Mouse (Mus musculus) cerebellum, adult 9-10 months (tissue): ENCODE measurements around the gene Olfr70.

Experiments
- DNase-seq: peaks from one replicate; pipeline ENCODE4 v3.0.0; 2022

Gene Olfr70

GRCm38 (mm10) chr4:43709869-43710268 lies 9.3 kb upstream of the Olfr70 start, which contains the start of gene Olfr71:
Olfr71 (minus strand) TSS chr4:43710255.
- no peak for DNase-seq

- DNase-seq, result no peak
These were observed 5.4 kb upstream of the Olfr70 start for GRCm38 (mm10) chr4:43705991-43706390.

- DNase-seq, result no peak
These were observed 3.2 kb upstream of the Olfr70 start for GRCm38 (mm10) chr4:43703851-43704250.

- DNase-seq, result no peak
These were observed 2.8 kb upstream of the Olfr70 start for GRCm38 (mm10) chr4:43703439-43703838.

- peak; percentile 66 for DNase-seq
These were observed 4.0 kb downstream of the Olfr70 start for GRCm38 (mm10) chr4:43696561-43696960.

- no peak for DNase-seq
These were observed 5.3 kb downstream of the Olfr70 start for GRCm38 (mm10) chr4:43695249-43695671.

- no peak for DNase-seq
These were observed 6.0 kb downstream of the Olfr70 start for GRCm38 (mm10) chr4:43694439-43695248.

- no peak for DNase-seq
These were observed 6.8 kb downstream of the Olfr70 start for GRCm38 (mm10) chr4:43693806-43694241.

GRCm38 (mm10) chr4:43691026-43691425 lies 9.6 kb downstream of the Olfr70 start:
- no peak for DNase-seq

- DNase-seq, result no peak
These were observed 10.6 kb downstream of the Olfr70 start for GRCm38 (mm10) chr4:43690021-43690420.

- DNase-seq, result no peak
These were observed 21.1 kb downstream of the Olfr70 start for GRCm38 (mm10) chr4:43679416-43680043.

GRCm38 (mm10) chr4:43678541-43678940 lies 22.1 kb downstream of the Olfr70 start:
- DNase-seq, result no peak

GRCm38 (mm10) chr4:43675608-43676007 lies 25.0 kb downstream of the Olfr70 start:
- DNase-seq, result no peak

GRCm38 (mm10) chr4:43674974-43675373 lies 25.6 kb downstream of the Olfr70 start:
- DNase-seq, result no peak

- DNase-seq, result no peak
These were observed 26.9 kb downstream of the Olfr70 start for GRCm38 (mm10) chr4:43673703-43674102.

- peak; percentile 93 for DNase-seq
These were observed 28.5 kb downstream of the Olfr70 start for GRCm38 (mm10) chr4:43672070-43672469.

GRCm38 (mm10) chr4:43669428-43669794 lies 31.2 kb downstream of the Olfr70 start:
- DNase-seq, result peak; percentile 81

GRCm38 (mm10) chr4:43668782-43669427 lies 31.7 kb downstream of the Olfr70 start, which contains the start of the genes Tmem8b and Fam221b:
Tmem8b (plus strand) TSS chr4:43668971.
Fam221b (minus strand) TSS chr4:43669145.
- peak; percentile 93 for DNase-seq

- DNase-seq, result peak; percentile 55
These were observed 34.2 kb downstream of the Olfr70 start for GRCm38 (mm10) chr4:43666412-43666811.

GRCm38 (mm10) chr4:43657146-43657545 lies 43.5 kb downstream of the Olfr70 start:
- peak; percentile 67 for DNase-seq

GRCm38 (mm10) chr4:43656339-43657109 lies 44.1 kb downstream of the Olfr70 start, which contains the start of gene Hint2:
Hint2 (minus strand) TSS chr4:43656466.
- DNase-seq, result peak; percentile 100

- DNase-seq, result no peak
These were observed 44.8 kb downstream of the Olfr70 start for GRCm38 (mm10) chr4:43655656-43656338.
